Mouse (Mus musculus) intestine, postnatal 0 days (tissue): ENCODE results near the gene Tfpi. TPM values are rescaled to one million over a fixed set of nuclear protein-coding genes. Genes with fewer than 3 reads are reported as not detected.

Experiments used
- ATAC-seq: fragments of 200-750 bp; cut with Nextera tagmentation; 2 replicates; pipeline ENCODE4 v1.8.0; 2017; ENCODE audit warnings: mild to moderate bottlenecking, moderate TSS enrichment, moderate library complexity
- H3K27ac ChIP-seq: fragments of 300-500 bp; sonication (generic); 2 replicates; pipeline ENCODE4 v1.5.1; 2014; ENCODE audit warnings: mild to moderate bottlenecking, low read depth, low read length, moderate library complexity
- H3K27me3 ChIP-seq: fragments of 300-500 bp; sonication (generic); replicated peaks from 2 replicates; pipeline ENCODE4 v1.6.1; 2014; ENCODE audit warnings: low read length, mixed read lengths; ENCODE audit not compliant: control insufficient read depth, insufficient read depth
- H3K36me3 ChIP-seq: fragments of 300-500 bp; sonication (generic); 2 replicates; pipeline ENCODE4 v1.6.1; 2014; ENCODE audit warnings: mild to moderate bottlenecking, moderate library complexity; ENCODE audit not compliant: control insufficient read depth, insufficient read depth
- H3K4me1 ChIP-seq: fragments of 300-500 bp; sonication (generic); replicated peaks from 2 replicates; pipeline ENCODE4 v1.6.1; 2014; ENCODE audit warnings: antibody characterized with exemption, low read length, mixed read lengths; ENCODE audit not compliant: control insufficient read depth, insufficient read depth
- H3K4me2 ChIP-seq: fragments of 300-500 bp; sonication (generic); replicated peaks from 2 replicates; pipeline ENCODE4 v1.6.1; 2014; ENCODE audit warnings: low read depth, mild to moderate bottlenecking, moderate library complexity
- H3K4me3 ChIP-seq: fragments of 300-500 bp; sonication (generic); 2 replicates; pipeline ENCODE4 v1.5.1; 2014; ENCODE audit warnings: low read depth, low read length
- H3K9ac ChIP-seq: fragments of 300-500 bp; sonication (generic); 2 replicates; pipeline ENCODE4 v1.6.1; 2014; ENCODE audit warnings: mild to moderate bottlenecking, low read depth, low read length
- H3K9me3 ChIP-seq: fragments of 300-500 bp; sonication (generic); 2 replicates; pipeline ENCODE4 v1.6.1; 2016; ENCODE audit warnings: mixed run types; ENCODE audit not compliant: control insufficient read depth
- CTCF ChIP-seq: sonication (generic); IDR thresholded peaks from 2 replicates; pipeline ENCODE4 v1.5.1; 2016; ENCODE audit warnings: low read depth, mild to moderate bottlenecking, control low read depth, antibody characterized with exemption, moderate library complexity
- WGBS: fragments of 180-500 bp; shearing (Covaris S2); extraction: QIAGEN DNeasy Blood & Tissue Kit; methylation state at CpG from one replicate; pipeline ENCODE4 v1.1.7; 2014; 5-methylcytosine and 5-hydroxymethylcytosine counted together
- polyA plus RNA-seq: library from polyadenylated mRNA; unstranded; fragments of >200 nt; fragmentation: Nextera tagmentation; extraction: Ambion mirVana; gene quantifications from 2 replicates; pipeline ENCODE4 v1.2.1, GENCODE M21; 2015

Tfpi gene
- polyA plus RNA-seq, 1 experiment from 2014 or later, result 31.3 TPM

DNA sequence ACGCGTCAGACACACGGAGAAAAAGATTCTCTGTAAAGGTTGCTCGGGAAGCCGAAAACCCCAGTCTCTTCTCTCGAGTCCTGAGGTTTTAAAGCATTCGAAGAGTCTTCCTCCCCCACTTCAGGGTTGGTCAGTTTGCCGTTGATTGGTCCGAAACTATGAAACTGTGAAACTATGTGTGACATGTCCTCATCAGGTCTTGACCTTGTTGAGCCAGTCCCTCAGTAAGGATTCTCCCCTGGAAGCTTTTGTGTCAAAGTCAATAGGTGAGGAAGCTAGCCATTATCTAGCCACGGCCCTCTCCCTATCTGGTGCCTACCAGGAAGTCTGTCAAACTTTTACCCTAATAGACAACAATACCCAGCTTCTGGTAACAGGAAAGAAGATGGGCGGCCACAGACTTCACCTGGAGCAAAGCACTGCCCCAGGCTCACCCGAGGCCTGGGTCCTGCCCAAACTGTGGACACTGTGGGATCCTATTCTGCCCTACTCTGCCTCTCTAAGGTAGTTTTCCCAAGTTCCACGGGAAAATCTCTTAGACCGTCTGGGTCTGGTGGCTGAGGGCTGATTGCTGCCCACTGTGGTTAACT, 2.5 kb downstream of the Tfpi start:
- H3K9me3 ChIP-seq, result no peaks in the 10 kb centered on the region
- H3K4me2 ChIP-seq, result no peak overlapping the region
- no peak overlapping the region for H3K4me3 ChIP-seq
- H3K4me1 ChIP-seq, result no peaks in the 10 kb centered on the region
- H3K9ac ChIP-seq, result no peak overlapping the region
- no peak overlapping the region for H3K27ac ChIP-seq
- 69% methylated on average over 14 of the region's 14 CpGs for WGBS
- peaks cover 5% of the 10 kb centered on the region; the same call in 1 of the 2 replicates for H3K36me3 ChIP-seq
- ATAC-seq, result no peak
- no peaks in the 10 kb centered on the region for H3K27me3 ChIP-seq
- no peak for TF ChIP-seq CTCF

DNA sequence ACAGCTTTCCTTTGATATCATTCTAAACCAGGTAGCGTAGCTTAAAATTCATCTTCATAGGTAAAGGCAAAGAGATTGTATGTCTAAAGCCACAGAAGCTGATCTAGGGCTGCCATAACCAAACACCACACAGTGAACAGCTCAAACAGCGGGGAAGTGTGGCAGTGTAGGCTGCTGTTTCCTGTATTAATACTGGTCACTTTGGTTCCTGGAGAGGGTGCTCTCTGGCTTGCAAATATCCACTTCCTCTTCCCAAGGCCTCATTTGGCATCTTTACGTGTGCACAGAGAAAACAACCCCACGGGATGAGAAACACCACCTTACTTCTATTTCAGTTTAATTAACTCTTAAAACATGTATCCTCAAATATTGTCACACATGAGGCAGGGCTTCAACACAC, 9.2 kb downstream of the Tfpi start:
- no peaks in the 10 kb centered on the region for H3K36me3 ChIP-seq
- ATAC-seq, result no peak
- no peak overlapping the region for H3K9ac ChIP-seq
- 82% methylated on average over 4 of the region's 4 CpGs for WGBS
- H3K27ac ChIP-seq, result no peak overlapping the region
- no peaks in the 10 kb centered on the region for H3K4me1 ChIP-seq
- H3K27me3 ChIP-seq, result no peaks in the 10 kb centered on the region
- H3K4me3 ChIP-seq, result no peak overlapping the region
- H3K9me3 ChIP-seq, result no peaks in the 10 kb centered on the region
- H3K4me2 ChIP-seq, result no peak overlapping the region
- no peak for TF ChIP-seq CTCF

- Histone ChIP-seq H3K27me3 (no peaks in the 10 kb centered on the region), H3K4me3 (no peak overlapping the region), H3K4me2 (no peak overlapping the region), H3K9me3 (no peaks in the 10 kb centered on the region), H3K27ac (no peak overlapping the region), H3K4me1 (no peaks in the 10 kb centered on the region), H3K9ac (no peak overlapping the region), H3K36me3 (no peaks in the 10 kb centered on the region)
- 26% methylated on average over 7 of the region's 7 CpGs for WGBS
- ATAC-seq, result no peak
- no peak for TF ChIP-seq CTCF
Measured at GRCm38 (mm10) chr2:84464956-84465355, 11.6 kb downstream of the Tfpi start.

DNA sequence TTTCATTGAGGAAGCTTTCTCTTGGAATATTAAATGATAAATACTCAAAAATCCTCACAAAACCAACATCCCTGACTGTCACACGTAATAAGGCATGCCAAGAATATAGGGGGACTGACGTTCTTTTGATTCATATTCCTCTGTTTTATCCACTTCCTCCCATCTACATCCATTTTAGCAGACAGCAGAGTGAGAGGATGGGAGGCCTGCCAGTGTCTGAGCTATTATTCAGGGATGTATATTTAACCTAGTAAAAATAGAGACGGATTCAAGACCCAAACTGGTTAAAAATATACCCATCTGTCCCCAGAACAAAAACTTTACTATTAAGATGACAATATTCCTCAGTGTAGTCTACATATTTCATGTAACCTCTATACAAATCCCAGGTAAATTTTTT, 14.2 kb downstream of the Tfpi start:
- Histone ChIP-seq H3K4me2 (no peak overlapping the region), H3K36me3 (no peaks in the 10 kb centered on the region), H3K27me3 (no peaks in the 10 kb centered on the region), H3K4me1 (no peaks in the 10 kb centered on the region), H3K27ac (no peak overlapping the region), H3K9ac (no peak overlapping the region), H3K9me3 (no peaks in the 10 kb centered on the region), H3K4me3 (no peak overlapping the region)
- no peak for ATAC-seq
- 84% methylated on average over 3 of the region's 3 CpGs for WGBS
- no peak for TF ChIP-seq CTCF

GRCm38 (mm10) chr2:84459651-84460177, 16.9 kb downstream of the Tfpi start:
- no peaks in the 10 kb centered on the region for H3K36me3 ChIP-seq
- no peak for ATAC-seq
- no peak for TF ChIP-seq CTCF
- 49% methylated on average over 11 of the region's 11 CpGs for WGBS
- H3K27ac ChIP-seq, result no peak overlapping the region
- no peaks in the 10 kb centered on the region for H3K27me3 ChIP-seq
- no peak overlapping the region for H3K4me3 ChIP-seq
- H3K4me1 ChIP-seq, result no peaks in the 10 kb centered on the region
- H3K9me3 ChIP-seq, result no peaks in the 10 kb centered on the region
- no peak overlapping the region for H3K4me2 ChIP-seq
- H3K9ac ChIP-seq, result no peak overlapping the region

DNA sequence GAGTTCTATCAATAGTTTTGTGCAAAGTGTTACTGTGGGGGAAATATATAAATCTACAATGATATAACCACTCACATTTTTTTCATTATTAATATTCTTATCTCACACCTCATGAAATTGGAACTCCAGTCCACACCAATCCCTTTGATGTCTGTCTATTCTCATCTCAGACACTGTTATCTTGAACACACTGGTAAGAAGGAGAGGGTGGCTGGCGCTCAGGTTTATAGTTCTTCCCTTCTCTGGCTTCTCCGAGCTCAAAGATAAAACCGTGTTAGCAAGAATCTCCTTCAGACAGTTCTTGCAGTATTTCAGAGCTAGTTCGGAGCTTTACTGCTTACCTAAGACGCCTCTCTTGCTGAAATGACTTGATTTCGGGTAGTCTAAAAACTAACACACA, 19.4 kb downstream of the Tfpi start:
- no peak for TF ChIP-seq CTCF
- no peak overlapping the region for H3K4me2 ChIP-seq
- no peak overlapping the region for H3K4me3 ChIP-seq
- no peak for ATAC-seq
- no peaks in the 10 kb centered on the region for H3K4me1 ChIP-seq
- H3K9me3 ChIP-seq, result no peaks in the 10 kb centered on the region
- no peaks in the 10 kb centered on the region for H3K36me3 ChIP-seq
- no peak overlapping the region for H3K9ac ChIP-seq
- H3K27me3 ChIP-seq, result no peaks in the 10 kb centered on the region
- no peak overlapping the region for H3K27ac ChIP-seq
- 58% methylated on average over 6 of the region's 6 CpGs for WGBS
